Mouse (Mus musculus) adrenal gland, postnatal 36 days (tissue): Measurements from ENCODE around the gene Zfp747. TPM values are rescaled to one million over a fixed set of nuclear protein-coding genes. Genes with fewer than 3 reads are reported as not detected.

ENCODE experiments used
- DNase-seq, 2 experiments: peaks; one replicate each; pipeline ENCODE4 v3.0.0; 2021; ENCODE audit warnings: mixed read lengths in 1 of 2
- total RNA-seq, 2 experiments: library from RNA; stranded (reverse); gene quantifications; 2 replicates each; pipeline ENCODE4 v1.2.3; 2021

Gene Zfp747
- total RNA-seq, 2 experiments from 2014 or later, result 10.7 to 12.2 TPM

DNA sequence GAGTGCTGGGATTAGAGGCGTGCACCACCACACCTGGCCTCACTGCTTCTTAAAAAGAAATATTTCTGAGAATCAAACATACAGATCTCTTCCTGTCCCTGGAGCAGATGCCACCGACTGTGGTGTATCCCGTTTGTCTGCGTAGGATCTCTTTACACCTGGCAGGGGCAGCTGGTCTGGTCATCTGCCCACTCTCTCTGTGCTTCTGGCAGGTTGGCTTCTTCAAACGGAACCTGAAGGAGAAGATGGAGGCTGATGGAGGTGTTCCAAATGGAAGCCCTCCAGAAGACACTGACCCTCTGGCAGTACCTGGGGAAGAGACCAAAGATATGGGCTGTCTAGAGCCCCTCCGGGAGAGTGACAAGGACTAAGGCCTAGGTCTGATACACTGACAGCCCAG is 42.6 kb downstream of the Zfp747 start:
- no peak for DNase-seq

GRCm38 (mm10) chr7:127326685-127327084 is 49.2 kb downstream of the Zfp747 start:
- no peak for DNase-seq

- DNase-seq, result no peak
These were observed 50.3 kb downstream of the Zfp747 start for GRCm38 (mm10) chr7:127325550-127325949.

DNA sequence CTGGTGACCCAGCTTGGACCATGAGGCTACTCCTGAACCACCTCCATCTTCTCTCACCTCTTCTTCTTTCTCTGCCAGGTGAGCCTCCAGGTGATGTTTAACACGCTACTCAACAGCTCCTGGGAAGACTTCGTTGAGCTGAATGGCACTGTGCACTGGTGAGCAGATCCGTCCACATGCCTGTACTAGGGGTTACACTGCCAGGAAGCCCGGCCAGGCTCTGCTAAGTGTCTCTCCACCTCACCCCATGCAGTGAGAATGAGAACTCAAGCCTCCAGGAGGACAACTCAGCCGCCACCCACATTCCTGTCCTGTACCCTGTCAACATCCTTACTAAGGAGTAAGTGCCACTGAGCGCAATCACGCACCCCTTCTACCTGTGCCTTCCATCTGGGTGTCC is 50.9 kb downstream of the Zfp747 start:
- DNase-seq, result no peak

Other genes starting within 250 kb of the Zfp747 start
- gene Spn, start 238.2 kb downstream of the Zfp747 start, total RNA-seq, result 1 to 10 TPM in 1 of 2 experiments, under 1 TPM in 1; 0.70 to 1.3 TPM
- gene Cd2bp2, start 180.0 kb downstream of the Zfp747 start, total RNA-seq, result 10 to 100 TPM; 59.3 to 61.0 TPM
- 10 to 100 TPM; 40.7 to 48.4 TPM for gene Tbc1d10b, start 167.6 kb downstream of the Zfp747 start, total RNA-seq
- 1 to 10 TPM; 1.9 to 2.7 TPM for gene Mylpf, start 167.2 kb downstream of the Zfp747 start, total RNA-seq
- 10 to 100 TPM; 10.1 to 11.9 TPM for gene Zfp553, start 143.0 kb downstream of the Zfp747 start, total RNA-seq
- gene Sept1, start 142.9 kb downstream of the Zfp747 start, total RNA-seq, result 1 to 10 TPM; 5.6 to 7.9 TPM
- 10 to 100 TPM; 28.0 to 34.2 TPM for gene Zfp771, start 131.8 kb downstream of the Zfp747 start, total RNA-seq
- gene Dctpp1, start 115.3 kb downstream of the Zfp747 start, total RNA-seq, result 10 to 100 TPM; 27.8 to 49.1 TPM
- gene Sephs2, start 102.0 kb downstream of the Zfp747 start, total RNA-seq, result 100 to 1,000 TPM in 1 of 2 experiments, 10 to 100 TPM in 1; 65.9 to 128 TPM
- gene Itgal, start 79.8 kb downstream of the Zfp747 start, total RNA-seq, result 1 to 10 TPM; 1.1 to 1.8 TPM
- 10 to 100 TPM; 25.9 to 26.1 TPM for gene Zfp768, start 30.5 kb downstream of the Zfp747 start, total RNA-seq
- gene 9130019O22Rik, start 11.1 kb upstream of the Zfp747 start, total RNA-seq, result 1 to 10 TPM; 4.7 to 5.2 TPM
- 1 to 10 TPM; 8.7 to 9.9 TPM for gene E430018J23Rik, start 17.6 kb upstream of the Zfp747 start, total RNA-seq
- 1 to 10 TPM; 6.4 to 7.9 TPM for gene Zfp764, start 30.8 kb upstream of the Zfp747 start, total RNA-seq
- gene Zfp688, start 46.0 kb upstream of the Zfp747 start, total RNA-seq, result 10 to 100 TPM; 12.7 to 12.8 TPM
- 1 to 10 TPM; 3.8 to 4.4 TPM for gene Zfp689, start 73.1 kb upstream of the Zfp747 start, total RNA-seq
- gene Prr14, start 83.6 kb upstream of the Zfp747 start, total RNA-seq, result 10 to 100 TPM; 44.3 to 48.3 TPM
- gene Fbrs, start 103.1 kb upstream of the Zfp747 start, total RNA-seq, result 10 to 100 TPM; 56.5 to 66.7 TPM
- 10 to 100 TPM; 83.6 to 95.9 TPM for gene Srcap, start 135.9 kb upstream of the Zfp747 start, total RNA-seq
- 10 to 100 TPM; 19.6 to 20.2 TPM for gene Gm42715, start 143.5 kb upstream of the Zfp747 start, total RNA-seq
- gene Tmem265, start 185.3 kb upstream of the Zfp747 start, total RNA-seq, result not detected
- gene Phkg2, start 197.3 kb upstream of the Zfp747 start, total RNA-seq, result 10 to 100 TPM; 35.4 to 43.1 TPM
- gene Ccdc189, start 212.5 kb upstream of the Zfp747 start, total RNA-seq, result 1 to 10 TPM; 7.0 to 7.8 TPM
- 10 to 100 TPM; 55.8 to 60.8 TPM for gene Rnf40, start 212.7 kb upstream of the Zfp747 start, total RNA-seq
- gene Zfp629, start 239.7 kb upstream of the Zfp747 start, total RNA-seq, result 10 to 100 TPM; 19.7 to 20.6 TPM